8 mouse cellular contexts compared by ENCODE assay signal in genomic region chr2:6405059-6406033, GRCm38 (mm10).
DNase-seq lines count a peak whose midpoint lies in the region; ATAC-seq lines count a peak whose summit lies in the region.

No protein-coding gene starts in this region.

- 31% methylated on average over 10 of the region's 10 CpGs for WGBS in embryonic facial prominence, embryonic 14.5 days
- 39% methylated on average over 10 of the region's 10 CpGs for WGBS in heart, embryonic 10.5 days
- 31% methylated on average over 10 of the region's 10 CpGs for whole genome bisulfite sequencing in kidney, embryonic 15.5 days
- 38% methylated on average over 10 of the region's 10 CpGs for WGBS in limb, embryonic 15.5 days

- no peak overlapping the region for H3K4me2 ChIP-seq in embryonic facial prominence, embryonic 14.5 days (ENCODE audit: low read depth, low read length)
- H3K4me2 ChIP-seq in kidney, embryonic 15.5 days, result no peak overlapping the region
- H3K4me2 ChIP-seq in limb, embryonic 15.5 days, result no peak overlapping the region

- H3K4me3 ChIP-seq in embryonic facial prominence, embryonic 14.5 days (ENCODE audit: low read depth, low read length), result no peak overlapping the region
- no peak overlapping the region for H3K4me3 ChIP-seq in heart, embryonic 10.5 days
- H3K4me3 ChIP-seq in kidney, embryonic 15.5 days (replicated peaks), result no peak overlapping the region
- H3K4me3 ChIP-seq in limb, embryonic 15.5 days, result no peak overlapping the region

- H3K9me3 ChIP-seq in embryonic facial prominence, embryonic 14.5 days (ENCODE audit: control insufficient read depth, low read length), result no peaks in the 10 kb centered on the region
- H3K9me3 ChIP-seq in heart, embryonic 10.5 days, result no peaks in the 10 kb centered on the region
- no peaks in the 10 kb centered on the region for H3K9me3 ChIP-seq in kidney, embryonic 15.5 days (replicated peaks)
- no peaks in the 10 kb centered on the region for H3K9me3 ChIP-seq in limb, embryonic 15.5 days

- ATAC-seq in embryonic facial prominence, embryonic 14.5 days (ENCODE audit: low read depth), result peak; percentile 83
- ATAC-seq in kidney, embryonic 15.5 days (replicated peaks; ENCODE audit: low FRiP score), result peak; percentile 79
- 0 out of 2 replicates have a peak, but pooled peaks have one; percentile 28 for ATAC-seq in limb, embryonic 15.5 days (ENCODE audit: insufficient number of reproducible peaks, low FRiP score, low TSS enrichment, low read depth)
- ATAC-seq in monocyte, adult 5-6 weeks (replicated peaks; ENCODE audit: insufficient number of reproducible peaks, low FRiP score, low TSS enrichment, poor library complexity, severe bottlenecking), result peak; percentile 89

- H3K9ac ChIP-seq in embryonic facial prominence, embryonic 14.5 days (ENCODE audit: low read depth, low read length), result no peak overlapping the region
- H3K9ac ChIP-seq in kidney, embryonic 15.5 days, result no peak overlapping the region
- no peak overlapping the region for H3K9ac ChIP-seq in limb, embryonic 15.5 days

- H3K27ac ChIP-seq in embryonic facial prominence, embryonic 14.5 days (replicated peaks; ENCODE audit: low read depth, low read length), result no peak overlapping the region
- H3K27ac ChIP-seq in heart, embryonic 10.5 days, result 0 out of 2 replicates have a peak overlapping the region, but pooled peaks have one; percentile 6
- no peak overlapping the region for H3K27ac ChIP-seq in kidney, embryonic 15.5 days
- H3K27ac ChIP-seq in limb, embryonic 15.5 days, result no peak overlapping the region

- peaks cover 11% of the 10 kb centered on the region; the same call in 1 of the 2 replicates for H3K36me3 ChIP-seq in embryonic facial prominence, embryonic 14.5 days (ENCODE audit: control insufficient read depth, insufficient read depth, low read length)
- peaks cover 13% of the 10 kb centered on the region; the same call in 1 of the 2 replicates for H3K36me3 ChIP-seq in heart, embryonic 10.5 days
- H3K36me3 ChIP-seq in kidney, embryonic 15.5 days, result peaks cover 20% of the 10 kb centered on the region
- H3K36me3 ChIP-seq in limb, embryonic 15.5 days, result no peaks in the 10 kb centered on the region

- no peaks in the 10 kb centered on the region for H3K27me3 ChIP-seq in embryonic facial prominence, embryonic 14.5 days (replicated peaks; ENCODE audit: control insufficient read depth, insufficient read depth, low read length)
- no peaks in the 10 kb centered on the region for H3K27me3 ChIP-seq in heart, embryonic 10.5 days (ENCODE audit: insufficient read depth, poor library complexity, severe bottlenecking)
- H3K27me3 ChIP-seq in kidney, embryonic 15.5 days, result no peaks in the 10 kb centered on the region
- no peaks in the 10 kb centered on the region for H3K27me3 ChIP-seq in limb, embryonic 15.5 days

- peak; percentile 86 for DNase-seq in 416B (ENCODE audit: low read depth)
- DNase-seq in adrenal gland, postnatal 36 days, result peak; percentile 81 to 83
- DNase-seq in embryonic facial prominence, embryonic 14.5 days (ENCODE audit: low spot score), result peak; percentile 91
- peak; percentile 86 for DNase-seq in heart, embryonic 10.5 days (ENCODE audit: low spot score)
- peak; percentile 70 to 79 for DNase-seq in spleen, postnatal 4 days (ENCODE audit: low spot score in 2 of 2)

- H3K4me1 ChIP-seq in embryonic facial prominence, embryonic 14.5 days (ENCODE audit: control insufficient read depth, insufficient read depth, low read length), result 0 out of 2 replicates have a peak, but pooled peaks cover 3% of the 10 kb centered on the region
- peaks cover 31% of the 10 kb centered on the region for H3K4me1 ChIP-seq in heart, embryonic 10.5 days
- peaks cover 29% of the 10 kb centered on the region for H3K4me1 ChIP-seq in kidney, embryonic 15.5 days
- H3K4me1 ChIP-seq in limb, embryonic 15.5 days, result peaks cover 9% of the 10 kb centered on the region

Comparison
In these comparisons a context has a peak if more than half of its experiments do, and no peak if none do; other contexts are left out.
1. ATAC-seq: peak in every context shown above with its lines; median percentile 89 in monocyte, adult 5-6 weeks; 83 in embryonic facial prominence, embryonic 14.5 days; 79 in kidney, embryonic 15.5 days; 28 in limb, embryonic 15.5 days.